Mouse (Mus musculus) embryonic facial prominence, embryonic 13.5 days (tissue): ENCODE measurements around the gene Prkcb. TPM values are rescaled to one million over a fixed set of nuclear protein-coding genes. Genes with fewer than 3 reads are reported as not detected.

ENCODE experiments used
- ATAC-seq: fragments of 200-750 bp; cut with Nextera tagmentation; 2 replicates; pipeline ENCODE4 v1.8.0; 2017; ENCODE audit warnings: low read depth; ENCODE audit not compliant: insufficient number of reproducible peaks, insufficient read depth, low FRiP score, low TSS enrichment
- H3K27ac ChIP-seq: fragments of 300-500 bp; sonication (generic); 2 replicates; pipeline ENCODE4 v1.5.1; 2015; ENCODE audit warnings: moderate library complexity, mild to moderate bottlenecking, inconsistent platforms
- H3K27me3 ChIP-seq: fragments of 300-500 bp; sonication (generic); 2 replicates; pipeline ENCODE4 v1.6.1; 2015; ENCODE audit warnings: mild to moderate bottlenecking, inconsistent platforms
- H3K36me3 ChIP-seq: fragments of 300-500 bp; sonication (generic); 2 replicates; pipeline ENCODE4 v1.6.1; 2015; ENCODE audit warnings: mild to moderate bottlenecking, inconsistent platforms
- H3K4me1 ChIP-seq: fragments of 300-500 bp; sonication (generic); 2 replicates; pipeline ENCODE4 v1.6.1; 2015; ENCODE audit warnings: inconsistent platforms
- H3K4me2 ChIP-seq: fragments of 300-500 bp; sonication (generic); 2 replicates; pipeline ENCODE4 v1.6.1; 2015; ENCODE audit warnings: moderate library complexity, mild to moderate bottlenecking, inconsistent platforms
- H3K4me3 ChIP-seq: fragments of 300-500 bp; sonication (generic); 2 replicates; pipeline ENCODE4 v1.5.1; 2015; ENCODE audit warnings: mild to moderate bottlenecking, inconsistent platforms
- H3K9ac ChIP-seq: fragments of 300-500 bp; sonication (generic); 2 replicates; pipeline ENCODE4 v1.6.1; 2015; ENCODE audit warnings: mild to moderate bottlenecking, inconsistent platforms
- H3K9me3 ChIP-seq: fragments of 300-500 bp; sonication (generic); 2 replicates; pipeline ENCODE4 v1.6.1; 2016; ENCODE audit warnings: inconsistent platforms
- WGBS: fragments of 180-500 bp; shearing (Covaris S2); methylation state at CpG from one replicate; pipeline ENCODE4 v1.1.7; 2015; ENCODE audit warnings: mixed read lengths; 5-methylcytosine and 5-hydroxymethylcytosine counted together
- polyA plus RNA-seq: library from polyadenylated mRNA; unstranded; fragments of >200 nt; fragmentation: Nextera tagmentation; extraction: Ambion mirVana; gene quantifications from 2 replicates; pipeline ENCODE4 v1.2.1, GENCODE M21; 2015

Prkcb gene
- polyA plus RNA-seq, 1 experiment from 2014 or later, result 5.9 TPM

DNA sequence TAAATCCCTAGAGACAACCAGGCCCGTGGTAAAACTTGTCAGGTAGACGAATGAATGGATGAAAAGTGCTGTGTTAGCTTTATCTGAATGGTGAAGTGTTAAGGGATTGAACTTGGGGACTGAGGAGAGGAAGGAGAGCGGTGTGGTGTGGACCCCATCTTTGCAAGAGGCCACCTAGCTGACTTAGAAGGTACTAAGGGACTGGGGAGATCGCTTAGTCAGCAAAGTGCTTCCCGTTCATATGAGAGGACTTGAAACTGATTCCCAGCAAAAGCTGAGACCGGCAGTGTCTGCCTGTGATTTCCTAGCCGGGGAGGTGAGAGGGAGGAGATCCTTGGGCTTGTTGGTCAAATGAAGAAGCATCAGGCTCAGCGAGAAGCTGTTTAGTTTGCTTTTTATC lies 164.1 kb downstream of the Prkcb start:
- no peak for ATAC-seq
- no peaks in the 10 kb centered on the region for H3K27me3 ChIP-seq
- no peaks in the 10 kb centered on the region for H3K4me1 ChIP-seq
- no peaks in the 10 kb centered on the region for H3K36me3 ChIP-seq
- no peaks in the 10 kb centered on the region for H3K9me3 ChIP-seq
- no peak overlapping the region for H3K4me2 ChIP-seq
- H3K27ac ChIP-seq, result no peak overlapping the region
- no peak overlapping the region for H3K4me3 ChIP-seq
- no peak overlapping the region for H3K9ac ChIP-seq
- 75% methylated on average over 8 of the region's 8 CpGs for WGBS

DNA sequence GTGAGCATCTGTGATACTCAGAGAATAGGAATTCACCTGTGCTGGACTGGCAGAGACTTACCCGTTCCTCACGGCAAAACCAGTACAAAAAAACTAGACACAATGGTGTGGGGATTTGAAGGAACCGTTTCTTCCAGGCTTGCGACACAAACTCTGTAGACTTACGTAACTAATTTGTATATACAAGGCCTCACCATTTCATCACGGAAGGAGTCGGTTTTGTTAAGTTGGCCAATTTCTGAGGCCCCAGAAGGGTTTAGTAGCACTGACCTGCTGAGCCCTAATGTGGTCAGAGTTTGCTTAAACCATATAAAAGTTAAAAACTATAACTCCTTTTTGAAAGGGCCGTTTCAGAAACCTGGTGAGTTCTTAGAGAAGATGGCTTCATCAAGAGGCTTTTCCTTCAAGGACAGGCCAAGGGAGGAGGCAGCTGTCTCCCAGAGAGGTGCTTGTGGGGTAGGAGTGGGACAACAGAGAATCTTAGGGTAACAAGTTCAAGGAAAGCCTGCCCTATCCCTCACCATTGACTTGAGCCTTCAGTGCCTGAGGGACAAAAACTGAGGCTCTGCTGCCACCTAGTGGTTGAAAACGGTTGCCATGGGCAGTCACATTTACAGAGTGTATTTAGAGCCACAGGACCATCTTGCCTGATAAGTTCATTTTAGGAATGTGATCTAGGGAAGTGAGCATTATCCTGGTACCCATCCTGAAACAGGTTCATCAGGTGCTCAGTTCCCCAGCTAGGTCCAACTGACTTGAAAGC lies 170.8 kb downstream of the Prkcb start:
- ATAC-seq, result no peak
- H3K9me3 ChIP-seq, result no peaks in the 10 kb centered on the region
- no peaks in the 10 kb centered on the region for H3K4me1 ChIP-seq
- H3K9ac ChIP-seq, result no peak overlapping the region
- H3K36me3 ChIP-seq, result no peaks in the 10 kb centered on the region
- no peak overlapping the region for H3K4me2 ChIP-seq
- 71% methylated on average over 9 of the region's 9 CpGs for WGBS
- no peak overlapping the region for H3K4me3 ChIP-seq
- no peak overlapping the region for H3K27ac ChIP-seq
- H3K27me3 ChIP-seq, result no peaks in the 10 kb centered on the region

DNA sequence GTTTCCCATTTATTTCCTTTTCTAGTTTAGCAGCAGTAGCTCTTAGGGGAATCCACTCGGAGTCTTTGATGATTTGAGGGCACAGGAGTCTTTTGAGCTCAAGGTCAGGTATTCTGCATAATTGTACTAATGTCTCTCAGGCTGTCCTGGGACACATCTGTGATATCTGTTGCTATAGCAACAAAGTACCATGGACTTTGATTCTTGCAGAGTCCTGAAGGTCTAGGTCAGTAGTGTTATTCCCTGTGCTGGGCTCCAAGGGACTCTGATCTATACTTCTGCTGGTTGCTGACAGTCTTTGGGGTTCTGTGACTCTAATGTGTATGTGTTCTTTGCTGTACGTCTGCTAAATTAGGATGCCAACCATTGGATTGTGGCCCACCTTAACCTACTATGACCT lies 171.5 kb downstream of the Prkcb start:
- no peak for ATAC-seq
- Histone ChIP-seq H3K36me3 (no peaks in the 10 kb centered on the region), H3K4me3 (no peak overlapping the region), H3K9me3 (no peaks in the 10 kb centered on the region), H3K4me1 (no peaks in the 10 kb centered on the region), H3K27ac (no peak overlapping the region), H3K9ac (no peak overlapping the region), H3K4me2 (no peak overlapping the region), H3K27me3 (peaks cover 3% of the 10 kb centered on the region; the same call in 1 of the 2 replicates)
- WGBS, result 45% methylated on average over 2 of the region's 2 CpGs

DNA sequence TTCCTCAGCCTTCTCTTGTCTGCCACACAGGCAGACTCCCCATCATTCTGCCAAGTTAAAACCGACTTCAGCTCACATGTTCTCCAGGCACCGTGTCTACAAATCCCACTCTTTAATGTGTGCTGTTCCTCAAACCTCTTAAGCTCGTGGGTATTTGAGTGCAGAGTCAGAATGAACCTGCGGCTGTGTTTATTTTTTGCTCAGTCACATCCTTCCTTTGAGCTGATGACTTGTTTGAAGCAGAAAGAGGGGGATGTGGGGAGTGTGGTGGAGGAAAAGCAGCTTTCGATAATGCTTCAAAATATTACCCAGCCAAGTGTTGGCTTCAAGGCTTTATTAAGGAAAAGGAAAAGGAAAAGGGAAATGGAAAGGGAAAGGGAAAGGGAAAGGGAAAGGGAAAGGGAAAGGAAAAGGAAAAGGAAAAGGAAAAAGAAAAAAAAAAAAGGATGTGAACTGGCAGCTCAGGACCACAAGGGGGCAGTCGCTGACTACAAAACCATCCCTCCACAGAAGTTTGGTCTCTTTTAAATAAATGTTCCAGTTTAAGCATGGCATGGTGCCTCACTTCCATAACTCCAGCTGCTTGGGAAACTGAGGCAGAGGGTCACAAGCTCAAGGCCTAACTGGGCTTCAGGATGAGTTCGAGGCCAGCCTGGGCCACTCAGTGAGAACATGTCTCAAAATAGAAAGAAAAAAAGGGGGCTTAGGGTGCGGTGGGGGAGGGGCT lies 177.4 kb downstream of the Prkcb start:
- WGBS, result 48% methylated on average over 8 of the region's 8 CpGs
- Histone ChIP-seq H3K4me3 (no peak overlapping the region), H3K27me3 (peaks cover 16% of the 10 kb centered on the region; the same call in 1 of the 2 replicates), H3K9ac (no peak overlapping the region), H3K9me3 (no peaks in the 10 kb centered on the region), H3K4me2 (no peak overlapping the region), H3K36me3 (no peaks in the 10 kb centered on the region), H3K4me1 (no peaks in the 10 kb centered on the region), H3K27ac (no peak overlapping the region)
- no peak for ATAC-seq

DNA sequence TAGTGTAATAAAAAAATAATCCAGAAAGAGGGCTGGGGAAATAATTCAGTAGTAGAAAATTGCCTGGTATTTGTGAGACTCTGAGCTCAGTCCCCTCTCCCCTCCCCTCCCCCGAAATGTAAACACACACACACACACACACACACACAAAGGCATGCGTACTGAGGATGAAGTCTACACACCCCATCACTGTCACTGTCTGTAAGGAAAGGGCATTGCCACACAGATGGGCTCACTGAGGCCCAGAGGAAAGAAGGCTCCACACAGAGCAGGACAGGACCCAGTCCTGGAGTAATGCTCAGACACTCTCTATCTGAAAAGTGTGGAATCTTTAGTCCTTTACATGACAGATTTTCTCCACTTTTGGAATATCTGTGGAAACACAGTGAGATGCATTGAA lies 178.2 kb downstream of the Prkcb start:
- WGBS, result 80% methylated on average over 2 of the region's 2 CpGs
- Histone ChIP-seq H3K27me3 (peaks cover 16% of the 10 kb centered on the region; the same call in 1 of the 2 replicates), H3K9me3 (no peaks in the 10 kb centered on the region), H3K4me2 (no peak overlapping the region), H3K36me3 (no peaks in the 10 kb centered on the region), H3K4me1 (no peaks in the 10 kb centered on the region), H3K4me3 (no peak overlapping the region), H3K9ac (no peak overlapping the region), H3K27ac (no peak overlapping the region)
- no peak for ATAC-seq

DNA sequence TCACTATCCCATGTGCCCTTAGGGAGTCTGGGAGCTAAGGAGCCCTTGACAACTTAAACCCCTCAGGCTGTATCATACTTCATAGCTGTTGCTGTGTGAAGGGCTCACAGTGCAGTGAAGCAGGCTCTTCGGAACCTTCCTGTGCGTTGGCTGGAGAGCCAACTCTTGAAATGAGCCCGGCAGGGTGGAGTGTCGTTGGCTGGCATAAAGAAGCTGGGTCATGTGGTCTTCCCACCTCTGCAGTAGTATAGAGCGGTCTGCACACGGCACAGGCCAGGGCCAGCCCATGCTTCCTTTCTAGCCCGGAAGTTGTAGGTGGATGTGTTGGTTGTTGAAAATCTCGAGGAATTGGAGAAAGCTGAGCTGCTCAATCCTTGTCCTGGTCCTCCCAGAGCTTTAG lies 179.3 kb downstream of the Prkcb start:
- Histone ChIP-seq H3K36me3 (no peaks in the 10 kb centered on the region), H3K4me1 (no peaks in the 10 kb centered on the region), H3K27me3 (peaks cover 16% of the 10 kb centered on the region; the same call in 1 of the 2 replicates), H3K4me2 (no peak overlapping the region), H3K27ac (no peak overlapping the region), H3K4me3 (no peak overlapping the region), H3K9me3 (no peaks in the 10 kb centered on the region), H3K9ac (no peak overlapping the region)
- ATAC-seq, result no peak
- WGBS, result 72% methylated on average over 8 of the region's 8 CpGs

DNA sequence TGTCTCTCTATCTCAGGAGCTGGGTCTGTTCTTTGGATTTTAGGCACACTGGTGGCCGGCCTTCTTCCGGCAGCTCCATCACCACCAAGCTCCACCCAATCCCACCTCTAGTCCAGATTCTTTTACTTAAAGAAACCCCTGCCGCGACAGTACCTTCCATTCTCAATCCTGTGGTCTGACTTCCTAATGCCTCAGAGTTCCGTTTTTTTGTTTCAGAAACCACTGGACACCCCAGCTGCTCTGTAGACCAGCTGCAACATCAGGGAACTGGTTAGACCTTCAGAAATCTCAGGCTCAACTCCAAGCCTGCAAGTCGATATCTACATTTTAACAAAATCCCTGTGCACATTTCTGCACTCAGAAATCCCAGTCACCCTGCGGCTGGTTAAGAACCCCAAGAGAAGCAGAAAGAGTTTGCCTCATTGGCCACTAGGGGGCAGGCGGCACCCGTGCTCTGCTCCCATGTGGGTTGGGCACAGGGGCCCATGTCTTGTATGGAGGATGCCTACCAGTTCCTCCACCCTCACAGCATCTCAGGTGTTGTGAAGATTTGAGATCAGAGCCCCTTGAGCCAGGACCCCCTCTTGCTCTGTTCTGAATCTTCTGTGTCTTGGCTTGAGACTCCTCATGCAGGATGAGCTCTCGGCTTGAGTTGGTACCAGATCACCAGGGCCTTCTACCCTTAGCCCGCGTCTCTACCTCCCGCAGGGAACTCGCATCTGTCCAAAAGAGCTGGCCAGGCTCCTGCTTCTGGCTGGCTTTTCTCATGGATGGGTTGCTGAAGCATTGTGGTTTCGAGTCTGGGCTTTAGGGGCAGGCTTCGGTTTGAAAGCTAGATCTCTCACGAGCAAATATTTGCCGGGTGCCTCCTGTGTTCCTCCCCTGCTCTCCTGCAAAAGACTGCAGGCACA lies 182.1 kb downstream of the Prkcb start:
- no peak overlapping the region for H3K9ac ChIP-seq
- ATAC-seq, result no peak
- peaks cover 12% of the 10 kb centered on the region; the same call in 1 of the 2 replicates for H3K27me3 ChIP-seq
- no peak overlapping the region for H3K4me2 ChIP-seq
- no peaks in the 10 kb centered on the region for H3K36me3 ChIP-seq
- H3K27ac ChIP-seq, result no peak overlapping the region
- H3K4me1 ChIP-seq, result no peaks in the 10 kb centered on the region
- peaks cover 4% of the 10 kb centered on the region; the same call in 1 of the 2 replicates for H3K9me3 ChIP-seq
- no peak overlapping the region for H3K4me3 ChIP-seq
- 54% methylated on average over 18 of the region's 18 CpGs for WGBS

DNA sequence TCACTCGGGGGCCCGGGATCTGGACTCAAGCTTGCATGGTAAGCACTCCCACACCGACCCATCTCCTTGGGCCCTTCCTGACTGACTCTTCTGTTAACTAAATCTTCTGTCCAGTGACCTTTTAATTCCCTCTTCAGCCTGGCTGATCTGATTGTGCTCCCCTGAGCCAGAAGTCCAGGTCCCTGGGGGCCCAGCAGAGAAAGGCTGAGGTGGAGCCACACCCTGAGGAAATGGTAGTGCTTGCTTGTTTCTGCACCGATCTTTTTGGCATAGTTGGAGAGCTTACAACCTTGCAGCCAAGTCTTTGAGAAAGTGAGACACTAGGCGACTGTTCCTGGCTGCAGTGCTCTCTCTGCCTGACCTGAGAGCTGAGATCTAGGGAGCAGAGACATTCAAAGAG lies 183.7 kb downstream of the Prkcb start:
- Histone ChIP-seq H3K9me3 (peaks cover 4% of the 10 kb centered on the region; the same call in 1 of the 2 replicates), H3K4me1 (no peaks in the 10 kb centered on the region), H3K27ac (no peak overlapping the region), H3K4me2 (no peak overlapping the region), H3K36me3 (no peaks in the 10 kb centered on the region), H3K4me3 (no peak overlapping the region), H3K27me3 (peaks cover 13% of the 10 kb centered on the region), H3K9ac (no peak overlapping the region)
- no peak for ATAC-seq
- WGBS, result 79% methylated on average over 5 of the region's 5 CpGs

DNA sequence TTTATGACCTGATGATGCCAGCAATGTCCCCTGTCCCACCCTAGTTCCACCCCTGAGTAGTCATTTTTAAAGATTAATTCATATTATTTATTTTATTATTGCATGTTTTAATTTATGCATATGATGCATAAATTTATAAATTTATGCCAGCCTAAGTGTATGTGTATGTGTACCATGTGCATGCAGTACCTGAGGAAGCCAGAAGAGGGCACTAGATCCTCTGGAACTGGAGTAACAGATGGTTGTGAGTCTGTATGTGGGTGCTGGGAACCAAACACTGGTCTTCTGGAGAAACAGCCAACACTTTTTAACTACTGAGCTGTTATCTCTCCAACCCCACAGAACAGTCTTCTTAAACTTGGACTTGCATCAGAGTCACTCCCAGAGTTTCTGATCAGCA lies 186.5 kb downstream of the Prkcb start:
- Histone ChIP-seq H3K4me1 (0 out of 2 replicates have a peak, but pooled peaks cover 3% of the 10 kb centered on the region), H3K4me3 (no peak overlapping the region), H3K27ac (no peak overlapping the region), H3K27me3 (peaks cover 19% of the 10 kb centered on the region), H3K4me2 (no peak overlapping the region), H3K9me3 (peaks cover 4% of the 10 kb centered on the region; the same call in 1 of the 2 replicates), H3K36me3 (no peaks in the 10 kb centered on the region), H3K9ac (no peak overlapping the region)
- no peak for ATAC-seq

DNA sequence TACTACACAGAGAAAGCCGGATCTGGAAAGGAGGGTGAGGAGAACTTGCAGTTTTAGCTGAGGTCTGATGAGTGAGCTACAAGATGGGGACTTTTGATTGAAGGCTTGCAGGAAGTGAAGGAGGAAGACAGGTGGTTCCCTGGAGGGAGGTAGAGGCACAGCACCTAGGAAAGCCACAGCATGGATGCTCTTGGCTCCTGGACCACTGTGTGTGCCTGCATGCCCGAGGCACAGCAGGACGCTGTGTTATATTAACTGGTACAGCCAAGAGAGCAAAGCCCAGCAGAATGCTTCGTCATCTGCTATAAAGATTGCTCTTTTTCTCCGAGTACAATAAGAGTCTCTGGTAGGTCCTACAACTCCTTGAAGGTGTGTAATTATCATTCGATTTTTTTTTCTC lies 188.1 kb downstream of the Prkcb start:
- H3K4me1 ChIP-seq, result 0 out of 2 replicates have a peak, but pooled peaks cover 3% of the 10 kb centered on the region
- H3K4me3 ChIP-seq, result no peak overlapping the region
- ATAC-seq, result no peak
- no peak overlapping the region for H3K27ac ChIP-seq
- H3K9me3 ChIP-seq, result peaks cover 4% of the 10 kb centered on the region; the same call in 1 of the 2 replicates
- no peaks in the 10 kb centered on the region for H3K36me3 ChIP-seq
- WGBS, result 81% methylated on average over 6 of the region's 6 CpGs
- peaks cover 19% of the 10 kb centered on the region for H3K27me3 ChIP-seq
- no peak overlapping the region for H3K9ac ChIP-seq
- no peak overlapping the region for H3K4me2 ChIP-seq

DNA sequence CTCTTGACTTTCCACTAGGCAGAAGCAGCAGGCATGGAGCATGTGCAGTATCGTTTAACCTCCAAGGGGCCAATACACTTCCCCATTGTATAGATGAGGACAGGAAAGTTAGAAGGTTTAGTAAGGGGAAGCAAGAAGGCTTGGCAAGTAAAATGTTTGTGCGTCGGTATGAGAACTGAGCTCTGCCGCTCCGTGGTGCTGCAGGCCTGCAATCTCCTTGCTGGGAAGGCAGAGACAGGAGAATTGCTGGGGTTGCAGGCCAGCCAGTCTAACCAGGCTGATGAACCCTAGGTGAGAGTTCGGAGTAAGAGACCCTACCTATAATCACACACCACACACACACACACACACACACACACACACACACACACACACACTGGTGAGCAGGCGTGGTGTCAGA lies 188.6 kb downstream of the Prkcb start:
- Histone ChIP-seq H3K9ac (no peak overlapping the region), H3K4me2 (no peak overlapping the region), H3K9me3 (peaks cover 4% of the 10 kb centered on the region; the same call in 1 of the 2 replicates), H3K27me3 (peaks cover 19% of the 10 kb centered on the region), H3K27ac (no peak overlapping the region), H3K4me1 (0 out of 2 replicates have a peak, but pooled peaks cover 3% of the 10 kb centered on the region), H3K4me3 (no peak overlapping the region), H3K36me3 (no peaks in the 10 kb centered on the region)
- WGBS, result 60% methylated on average over 7 of the region's 7 CpGs
- no peak for ATAC-seq
